Mouse (Mus musculus) kidney, adult 10 weeks (tissue): Measurements from ENCODE around the gene Olfr550. TPM values are rescaled to one million over a fixed set of nuclear protein-coding genes. Genes with fewer than 3 reads are reported as not detected.

ENCODE experiments used
- polyA plus RNA-seq: library from polyadenylated mRNA; stranded (reverse); fragments of 350-450 nt; fragmentation: Illumina TruSeq; extraction: RNeasy Lipid Tissue Mini Kit (QIAGEN cat#74804); gene quantifications from one replicate; pipeline ENCODE4 v1.2.3, GENCODE M21; 2014; ENCODE audit warnings: low read depth, low replicate concordance

Gene Olfr550
- not detected for polyA plus RNA-seq

GRCm38 (mm10) chr7:102571142-102571541, at the start of gene Olfr550:
Gene Olfr550, plus strand, starts transcription at chr7:102571442.

GRCm38 (mm10) chr7:102534449-102534848, 36.8 kb upstream of the Olfr550 start, which contains the start of gene Olfr547:
Gene Olfr547, plus strand, starts transcription at chr7:102534749.

GRCm38 (mm10) chr7:102540596-102540995, 30.6 kb upstream of the Olfr550 start, which contains the start of gene Olfr548-ps1:
Gene Olfr548-ps1, plus strand, starts transcription at chr7:102540896.

GRCm38 (mm10) chr7:102549570-102549969, 21.7 kb upstream of the Olfr550 start, which contains the start of gene Olfr549:
Gene Olfr549, plus strand, starts transcription at chr7:102549870.

GRCm38 (mm10) chr7:102564999-102565997, 5.9 kb upstream of the Olfr550 start, which contains the start of gene Trim21:
Gene Trim21, minus strand, starts transcription at chr7:102565486.

GRCm38 (mm10) chr7:102591786-102592185, 20.5 kb downstream of the Olfr550 start, which contains the start of gene Olfr551:
Gene Olfr551, minus strand, starts transcription at chr7:102591886.

GRCm38 (mm10) chr7:102597378-102598031, 26.3 kb downstream of the Olfr550 start, which contains the start of gene Olfr552:
Gene Olfr552, plus strand, starts transcription at chr7:102597770.

GRCm38 (mm10) chr7:102618118-102618517, 46.9 kb downstream of the Olfr550 start, which contains the start of gene Olfr553:
Gene Olfr553, minus strand, starts transcription at chr7:102618218.

Other genes with a start within 250 kb of the Olfr550 start
- 22.6 TPM for gene Rrm1, start 129.7 kb upstream of the Olfr550 start, polyA plus RNA-seq
- not detected for gene Olfr543, start 89.8 kb upstream of the Olfr550 start, polyA plus RNA-seq
- gene Olfr544, start 83.1 kb upstream of the Olfr550 start, polyA plus RNA-seq: not detected
- not detected for gene Olfr545, start 71.9 kb upstream of the Olfr550 start, polyA plus RNA-seq
- not detected for gene Olfr547, start 36.7 kb upstream of the Olfr550 start, polyA plus RNA-seq
- gene Olfr548-ps1, start 30.5 kb upstream of the Olfr550 start, polyA plus RNA-seq: not detected
- not detected for gene Olfr549, start 21.6 kb upstream of the Olfr550 start, polyA plus RNA-seq
- gene Trim21, start 6.0 kb upstream of the Olfr550 start, polyA plus RNA-seq: 8.2 TPM
- gene Olfr551, start 20.4 kb downstream of the Olfr550 start, polyA plus RNA-seq: not detected
- not detected for gene Olfr552, start 26.3 kb downstream of the Olfr550 start, polyA plus RNA-seq
- gene Olfr553, start 46.8 kb downstream of the Olfr550 start, polyA plus RNA-seq: not detected
- gene Olfr554, start 67.0 kb downstream of the Olfr550 start, polyA plus RNA-seq: not detected
- gene Olfr555, start 87.4 kb downstream of the Olfr550 start, polyA plus RNA-seq: not detected
- gene Olfr556, start 93.5 kb downstream of the Olfr550 start, polyA plus RNA-seq: not detected
- 5.0 TPM for gene Trim68, start 115.9 kb downstream of the Olfr550 start, polyA plus RNA-seq
- gene Olfr557, start 124.5 kb downstream of the Olfr550 start, polyA plus RNA-seq: not detected
- 5.7 TPM for gene Olfr558, start 130.8 kb downstream of the Olfr550 start, polyA plus RNA-seq
- not detected for gene Olfr33, start 147.6 kb downstream of the Olfr550 start, polyA plus RNA-seq
- gene Olfr559, start 156.0 kb downstream of the Olfr550 start, polyA plus RNA-seq: not detected
- not detected for gene Olfr560, start 187.9 kb downstream of the Olfr550 start, polyA plus RNA-seq
- gene Olfr78, start 188.0 kb downstream of the Olfr550 start, polyA plus RNA-seq: 0.97 TPM
- not detected for gene Olfr561, start 199.8 kb downstream of the Olfr550 start, polyA plus RNA-seq
- not detected for gene Olfr564, start 232.0 kb downstream of the Olfr550 start, polyA plus RNA-seq